Comparison of ENCODE assay signal across 12 mouse cellular contexts in genomic region chr1:90283912-90284636, GRCm38 (mm10).
DNase-seq lines count a peak whose midpoint lies in the region; ATAC-seq lines count a peak whose summit lies in the region.
"Had no signal": no experiment of that assay in that cellular context is flagged by ENCODE, and none has a peak within 500 bp of the region (broad histone marks: within the 10 kb centered on the region; RNA-seq: fewer than 3 reads in every experiment).

No protein-coding gene starts in this region.

- no peak overlapping the region for H3K4me2 ChIP-seq in liver, embryonic 11.5 days
- no peak overlapping the region for H3K4me2 ChIP-seq in forebrain, embryonic 16.5 days (ENCODE audit: low read length)
- no peak overlapping the region for H3K4me2 ChIP-seq in midbrain, embryonic 15.5 days

- no peak overlapping the region for H3K4me3 ChIP-seq in liver, embryonic 11.5 days (ENCODE audit: low read depth, low read length)
- H3K4me3 ChIP-seq in forebrain, embryonic 16.5 days (replicated peaks; ENCODE audit: low read length) = no peak overlapping the region
- H3K4me3 ChIP-seq in midbrain, embryonic 15.5 days = no peak overlapping the region
- H3K4me3 ChIP-seq: erythroblast, embryonic 14.5 days had no signal

- H3K9ac ChIP-seq in liver, embryonic 11.5 days (ENCODE audit: low read depth, low read length) = no peak overlapping the region
- no peak overlapping the region for H3K9ac ChIP-seq in forebrain, embryonic 16.5 days (replicated peaks; ENCODE audit: low read depth, low read length)
- H3K9ac ChIP-seq in midbrain, embryonic 15.5 days = no peak overlapping the region

- H3K4me1 ChIP-seq in liver, embryonic 11.5 days (replicated peaks; ENCODE audit: control insufficient read depth, insufficient read depth, low read length) = peaks cover 18% of the 10 kb centered on the region
- peaks cover 31% of the 10 kb centered on the region for H3K4me1 ChIP-seq in forebrain, embryonic 16.5 days (replicated peaks; ENCODE audit: control insufficient read depth, insufficient read depth, low read length)
- H3K4me1 ChIP-seq in midbrain, embryonic 15.5 days = peaks cover 35% of the 10 kb centered on the region

- H3K27ac ChIP-seq in liver, embryonic 11.5 days (ENCODE audit: low read depth, low read length) = no peak overlapping the region; the same call in 1 of the 2 replicates
- H3K27ac ChIP-seq in forebrain, embryonic 16.5 days (ENCODE audit: low read length) = peak overlapping the region; percentile 69
- H3K27ac ChIP-seq in midbrain, embryonic 15.5 days = peak overlapping the region; percentile 71

- no peak for ATAC-seq in liver, embryonic 11.5 days (replicated peaks; ENCODE audit: low FRiP score)
- ATAC-seq in forebrain, embryonic 16.5 days = peak; percentile 76
- 0 out of 2 replicates have a peak, but pooled peaks have one; percentile 51 for ATAC-seq in midbrain, embryonic 15.5 days (replicated peaks)

- no peaks in the 10 kb centered on the region for H3K27me3 ChIP-seq in liver, embryonic 11.5 days (replicated peaks; ENCODE audit: control insufficient read depth, insufficient read depth, low read length)
- H3K27me3 ChIP-seq in forebrain, embryonic 16.5 days (replicated peaks; ENCODE audit: control insufficient read depth, insufficient read depth, low read length) = no peaks in the 10 kb centered on the region
- H3K27me3 ChIP-seq in midbrain, embryonic 15.5 days (replicated peaks) = no peaks in the 10 kb centered on the region

- no peaks in the 10 kb centered on the region for H3K36me3 ChIP-seq in liver, embryonic 11.5 days (ENCODE audit: control insufficient read depth, insufficient read depth, low read length)
- H3K36me3 ChIP-seq in forebrain, embryonic 16.5 days (ENCODE audit: control insufficient read depth, insufficient read depth) = no peaks in the 10 kb centered on the region
- H3K36me3 ChIP-seq in midbrain, embryonic 15.5 days (replicated peaks) = no peaks in the 10 kb centered on the region

- WGBS in liver, embryonic 11.5 days = 68% methylated on average over 6 of the region's 6 CpGs
- 59% methylated on average over 6 of the region's 6 CpGs for whole genome bisulfite sequencing in forebrain, embryonic 16.5 days
- 58% methylated on average over 6 of the region's 6 CpGs for WGBS in midbrain, embryonic 15.5 days

- H3K9me3 ChIP-seq in liver, embryonic 11.5 days (ENCODE audit: control insufficient read depth, low read length) = no peaks in the 10 kb centered on the region
- no peaks in the 10 kb centered on the region for H3K9me3 ChIP-seq in forebrain, embryonic 16.5 days (ENCODE audit: control insufficient read depth, low read length)
- no peaks in the 10 kb centered on the region for H3K9me3 ChIP-seq in midbrain, embryonic 15.5 days

- peak; percentile 49 for DNase-seq in embryo, embryonic 10.5 days (ENCODE audit: low spot score)
- DNase-seq in embryo, embryonic 10 days (ENCODE audit: low spot score) = no peak
- peak; percentile 63 for DNase-seq in liver
- no peak for DNase-seq in liver, embryonic 11.5 days (ENCODE audit: low spot score)
- no peak for DNase-seq in lung, postnatal 25 days (ENCODE audit: low spot score)
- no peak for DNase-seq in lung, adult 18-20 months
- DNase-seq: gastrocnemius, postnatal 14 days; kidney, adult 18-20 months; lung, postnatal 10 days had no signal

Comparison
In these comparisons a context has a peak if more than half of its experiments do, and no peak if none do; other contexts are left out.
1. DNase-seq: peak in embryo, embryonic 10.5 days (single experiment) and liver (single experiment); none in embryo, embryonic 10 days (single experiment), liver, embryonic 11.5 days (single experiment), lung, postnatal 25 days (single experiment) and lung, adult 18-20 months (0 of 2).